Mouse (Mus musculus) erythroblast, embryonic 14.5 days (primary cell): ENCODE results near the gene Elp1.

Source experiments
- GATA1 ChIP-seq: IDR thresholded peaks from 2 replicates; pipeline ENCODE4 v1.6.1; 2012; ENCODE audit warnings: low read length, inconsistent platforms, mixed read lengths
- TAL1 ChIP-seq: IDR thresholded peaks from 3 replicates; pipeline ENCODE4 v1.6.1; 2012; ENCODE audit warnings: low read length, inconsistent platforms, mixed read lengths

GRCm38 (mm10) chr4:56747456-56747855, 54.7 kb downstream of the Elp1 start:
- no peak for TF ChIP-seq TAL1
- TF ChIP-seq GATA1: no peak
